Mouse (Mus musculus) CH12.LX (cell line): ENCODE measurements at regions not wholly inside any gene's neighbourhood (a gene's known extent, or its start where the extent isn't known, plus 50 kb on each side); places are given as distances from the start of the nearest gene placed in this dataset.

Experiments
- CHD1 ChIP-seq: IDR thresholded peaks from 2 replicates; pipeline ENCODE4 v1.6.1; 2012; ENCODE audit warnings: low read depth, low read length, improper control_type of control experiment, inconsistent platforms
- CTCF ChIP-seq, 2 experiments: IDR thresholded peaks in 1 of 2; conservative IDR thresholded peaks in 1 of 2; 2 replicates each; pipeline ENCODE4 v1.5.1; 2011 to 2012; ENCODE audit warnings: low read depth in 2 of 2, low read length in 2 of 2, improper control_type of control experiment in 1 of 2, inconsistent platforms in 1 of 2, mild to moderate bottlenecking in 1 of 2, moderate library complexity in 1 of 2
- EP300 ChIP-seq: IDR thresholded peaks from 2 replicates; pipeline ENCODE4 v1.6.1; 2011; ENCODE audit warnings: low read length, improper control_type of control experiment
- ETS1 ChIP-seq: conservative IDR thresholded peaks from 2 replicates; pipeline ENCODE4 v1.6.1; 2012; ENCODE audit warnings: low read depth, mild to moderate bottlenecking, inconsistent platforms, low read length, improper control_type of control experiment, moderate library complexity
- HCFC1 ChIP-seq: IDR thresholded peaks from 2 replicates; pipeline ENCODE4 v1.6.1; 2012; ENCODE audit warnings: low read depth, mild to moderate bottlenecking, inconsistent platforms, low read length, improper control_type of control experiment
- KAT2A ChIP-seq: IDR thresholded peaks from 2 replicates; pipeline ENCODE4 v1.6.1; 2012; ENCODE audit warnings: low read length, improper control_type of control experiment, inconsistent platforms; ENCODE audit not compliant: insufficient replicate concordance
- MAFK ChIP-seq: IDR thresholded peaks from 2 replicates; pipeline ENCODE4 v1.6.1; 2011; ENCODE audit warnings: low read length, improper control_type of control experiment; ENCODE audit not compliant: insufficient replicate concordance
- MAX ChIP-seq: IDR thresholded peaks from 2 replicates; pipeline ENCODE4 v1.6.1; 2011; ENCODE audit warnings: low read length, improper control_type of control experiment
- MXI1 ChIP-seq: IDR thresholded peaks from 2 replicates; pipeline ENCODE4 v1.6.1; 2011; ENCODE audit warnings: mild to moderate bottlenecking, low read depth, low read length, improper control_type of control experiment
- NELFE ChIP-seq: IDR thresholded peaks from 2 replicates; pipeline ENCODE4 v1.6.1; 2011; ENCODE audit warnings: low read depth, low read length, improper control_type of control experiment
- POLR2A ChIP-seq: IDR thresholded peaks from 2 replicates; pipeline ENCODE4 v1.6.1; 2011; ENCODE audit warnings: low read depth, mild to moderate bottlenecking, improper control_type of control experiment, low read length
- SIN3A ChIP-seq: IDR thresholded peaks from 2 replicates; pipeline ENCODE4 v1.6.1; 2012; ENCODE audit warnings: low read length, improper control_type of control experiment, inconsistent platforms
- USF2 ChIP-seq: conservative IDR thresholded peaks from 2 replicates; pipeline ENCODE4 v1.6.1; 2011; ENCODE audit warnings: low read depth, low read length, improper control_type of control experiment
- ZKSCAN1 ChIP-seq: IDR thresholded peaks from 2 replicates; pipeline ENCODE4 v1.6.1; 2012; ENCODE audit warnings: low read depth, inconsistent platforms, low read length, improper control_type of control experiment, borderline replicate concordance

- TF ChIP-seq NELFE: no peak
- no peak for TF ChIP-seq ZKSCAN1
- TF ChIP-seq POLR2A: no peak
- TF ChIP-seq CTCF (conservative IDR thresholded peaks at IDR 0.05 in 1 of 2, IDR thresholded peaks at IDR 0.05 in 1 of 2; ENCODE audit: low read depth in 2 of 2, low read length in 2 of 2): no peak
- TF ChIP-seq SIN3A: no peak
- TF ChIP-seq USF2: no peak
- no peak for TF ChIP-seq ETS1
- no peak for TF ChIP-seq HCFC1
- no peak for TF ChIP-seq MAFK
- no peak for TF ChIP-seq KAT2A
- TF ChIP-seq MXI1: no peak
- no peak for TF ChIP-seq EP300
- no peak for TF ChIP-seq CHD1
- TF ChIP-seq MAX: no peak
Observed at GRCm38 (mm10) chr3:134178491-134179054, 57.7 kb upstream of the Cxxc4 start.
